Mouse (Mus musculus) myocyte (in vitro differentiated cells): Measurements from ENCODE around the gene Zfp747. TPM values are rescaled to one million over a fixed set of nuclear protein-coding genes. Genes with fewer than 3 reads are reported as not detected.
A peak's percentile ranks its signal among the peaks of the same experiment; 100 is the strongest.
"Not testable (repeated sequence)": the region's sequence is repeated elsewhere in the genome, so short reads cannot be mapped to it uniquely, and the experiment has no call there.

Source experiments
- H3K27me3 ChIP-seq: one replicate; pipeline ENCODE4 v1.6.1; 2011; ENCODE audit not compliant: control insufficient read depth, insufficient read depth, insufficient read length
- H3K36me3 ChIP-seq: one replicate; pipeline ENCODE4 v1.6.1; 2011; ENCODE audit not compliant: control insufficient read depth, insufficient read depth
- H3K4me2 ChIP-seq: one replicate; pipeline ENCODE4 v1.6.1; 2011; ENCODE audit warnings: low read depth, control low read depth
- H3K4me3 ChIP-seq: one replicate; pipeline ENCODE4 v1.5.1; 2011; ENCODE audit warnings: mild to moderate bottlenecking, control low read depth, moderate library complexity
- H3K79me2 ChIP-seq: one replicate; pipeline ENCODE4 v1.6.1; 2011; ENCODE audit not compliant: control insufficient read depth, insufficient read depth
- H3ac ChIP-seq: one replicate; pipeline ENCODE4 v1.6.1; 2011; ENCODE audit not compliant: control insufficient read depth, insufficient read length
- CEBPB ChIP-seq: IDR thresholded peaks from 2 replicates; pipeline ENCODE4 v1.6.1; 2011; ENCODE audit warnings: mild to moderate bottlenecking, moderate library complexity; ENCODE audit not compliant: poor library complexity, insufficient read depth, severe bottlenecking
- E2F4 ChIP-seq: IDR thresholded peaks from one replicate; pipeline ENCODE4 v1.6.1; 2011; ENCODE audit warnings: mild to moderate bottlenecking, control low read depth, moderate library complexity; ENCODE audit not compliant: insufficient read depth
- MAX ChIP-seq: IDR thresholded peaks from one replicate; pipeline ENCODE4 v1.6.1; 2011; ENCODE audit warnings: low read depth, mild to moderate bottlenecking, control low read depth
- MYOD1 ChIP-seq, 3 experiments: IDR thresholded peaks; one replicate each; pipeline ENCODE4 v1.6.1; 2011; ENCODE audit warnings: control low read depth in 2 of 3, low read depth in 2 of 3, mild to moderate bottlenecking in 2 of 3, moderate library complexity in 1 of 3; ENCODE audit not compliant: insufficient read length in 2 of 3, control insufficient read depth in 1 of 3
- MYOG ChIP-seq, 3 experiments: IDR thresholded peaks; one replicate each; pipeline ENCODE4 v1.6.1; 2011; ENCODE audit warnings: control low read depth in 2 of 3, low read depth in 2 of 3, mild to moderate bottlenecking in 2 of 3; ENCODE audit not compliant: insufficient read length in 2 of 3, control insufficient read depth in 1 of 3, insufficient read depth in 1 of 3
- POLR2A ChIP-seq: IDR thresholded peaks from one replicate; pipeline ENCODE4 v1.6.1; 2011; ENCODE audit warnings: low read depth, mild to moderate bottlenecking, control low read depth, moderate library complexity; ENCODE audit not compliant: insufficient read length
- POLR2AphosphoS2 ChIP-seq: IDR thresholded peaks from one replicate; pipeline ENCODE4 v1.6.1; 2011; ENCODE audit warnings: low read depth, control low read depth; ENCODE audit not compliant: insufficient read length
- REST ChIP-seq: IDR thresholded peaks from one replicate; pipeline ENCODE4 v1.6.1; 2011; ENCODE audit warnings: mild to moderate bottlenecking, control low read depth, moderate library complexity; ENCODE audit not compliant: insufficient read depth, insufficient read length
- SRF ChIP-seq: IDR thresholded peaks from one replicate; pipeline ENCODE4 v1.6.1; 2011; ENCODE audit warnings: low read depth; ENCODE audit not compliant: control insufficient read depth, insufficient read length
- TCF12 ChIP-seq: IDR thresholded peaks from one replicate; pipeline ENCODE4 v1.6.1; 2011; ENCODE audit warnings: mild to moderate bottlenecking, control low read depth; ENCODE audit not compliant: poor library complexity, insufficient read depth, severe bottlenecking
- TCF3 ChIP-seq: IDR thresholded peaks from one replicate; pipeline ENCODE4 v1.6.1; 2011; ENCODE audit warnings: low read depth, control low read depth; ENCODE audit not compliant: insufficient read length
- USF1 ChIP-seq: IDR thresholded peaks from one replicate; pipeline ENCODE4 v1.6.1; 2011; ENCODE audit warnings: low read depth, mild to moderate bottlenecking, control low read depth, moderate library complexity
- polyA plus RNA-seq: library from polyadenylated mRNA; unstranded; fragments of >200 nt; fragmentation: generic; extraction: Trizol; gene quantifications from one replicate; pipeline ENCODE4 v1.2.1, GENCODE M21; 2012; ENCODE audit warnings: missing spikeins

Zfp747 gene
- polyA plus RNA-seq, 1 experiment: 3.6 TPM

GRCm38 (mm10) chr7:127364166-127364565, 11.7 kb downstream of the Zfp747 start:
- Histone ChIP-seq H3ac (no peak overlapping the region), H3K4me2 (no peak overlapping the region), H3K79me2 (no peaks in the 10 kb centered on the region), H3K4me3 (no peak overlapping the region), H3K27me3 (peaks cover 9% of the 10 kb centered on the region), H3K36me3 (no peaks in the 10 kb centered on the region)
- no peak for TF ChIP-seq CEBPB
- no peak for TF ChIP-seq MAX
- TF ChIP-seq SRF: no peak
- TF ChIP-seq USF1: no peak
- no peak for TF ChIP-seq POLR2A
- no peak for TF ChIP-seq MYOD1 (IDR thresholded peaks at IDR 0.05; ENCODE audit: control insufficient read depth in 1 of 3, insufficient read length in 2 of 3, low read depth in 2 of 3)
- no peak for TF ChIP-seq POLR2AphosphoS2
- TF ChIP-seq MYOG (IDR thresholded peaks at IDR 0.05; ENCODE audit: control insufficient read depth in 1 of 3, insufficient read depth in 1 of 3, insufficient read length in 2 of 3, low read depth in 2 of 3): no peak
- TF ChIP-seq TCF3: no peak
- no peak for TF ChIP-seq TCF12
- TF ChIP-seq E2F4: no peak
- no peak for TF ChIP-seq REST

DNA sequence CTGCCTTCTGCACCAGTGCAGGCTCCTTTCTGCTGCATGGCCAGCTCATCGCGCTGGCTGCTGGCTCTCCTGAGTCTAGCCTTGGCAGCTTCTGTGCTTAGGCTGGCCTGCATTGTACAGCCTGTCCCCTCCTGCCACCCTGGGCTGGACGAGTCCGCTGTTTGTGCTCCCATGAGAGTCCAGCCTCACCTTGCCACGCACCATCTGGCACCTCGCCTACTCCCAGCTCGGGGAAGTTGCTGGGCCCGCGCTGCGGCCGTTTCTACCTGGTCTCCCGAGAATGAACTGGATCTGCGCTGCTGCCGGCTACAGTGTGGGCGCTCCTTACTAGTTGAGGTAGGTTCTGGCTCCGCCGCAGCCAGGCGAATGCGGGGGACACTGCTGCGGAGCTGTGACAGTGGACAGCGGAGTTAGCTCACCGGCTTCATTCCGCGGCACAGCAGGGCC, 12.4 kb downstream of the Zfp747 start:
- no peak overlapping the region for H3K4me2 ChIP-seq
- H3K36me3 ChIP-seq: no peaks in the 10 kb centered on the region
- no peak overlapping the region for H3ac ChIP-seq
- H3K4me3 ChIP-seq: no peak overlapping the region
- TF ChIP-seq MYOG (IDR thresholded peaks at IDR 0.05; ENCODE audit: control insufficient read depth in 1 of 3, insufficient read depth in 1 of 3, insufficient read length in 2 of 3, low read depth in 2 of 3) (no peak), REST (no peak), POLR2A (no peak), SRF (no peak), POLR2AphosphoS2 (no peak), E2F4 (no peak), MAX (no peak), TCF3 (no peak), TCF12 (no peak), USF1 (no peak), CEBPB (no peak), MYOD1 (IDR thresholded peaks at IDR 0.05; ENCODE audit: control insufficient read depth in 1 of 3, insufficient read length in 2 of 3, low read depth in 2 of 3) (no peak)
- no peaks in the 10 kb centered on the region for H3K79me2 ChIP-seq
- peaks cover 9% of the 10 kb centered on the region for H3K27me3 ChIP-seq

GRCm38 (mm10) chr7:127362418-127362817, 13.4 kb downstream of the Zfp747 start:
- H3ac ChIP-seq, H3K79me2 ChIP-seq, H3K36me3 ChIP-seq, H3K4me3 ChIP-seq: not testable (repeated sequence)
- Histone ChIP-seq H3K4me2 (peak overlapping the region; percentile 62), H3K27me3 (peaks cover 15% of the 10 kb centered on the region)

GRCm38 (mm10) chr7:127361449-127361848, 14.4 kb downstream of the Zfp747 start:
- Histone ChIP-seq H3K79me2 (no peaks in the 10 kb centered on the region), H3K4me3 (no peak overlapping the region), H3K4me2 (no peak overlapping the region), H3K27me3 (peaks cover 16% of the 10 kb centered on the region), H3ac (no peak overlapping the region), H3K36me3 (no peaks in the 10 kb centered on the region)
- TF ChIP-seq REST (no peak), POLR2AphosphoS2 (no peak), MAX (no peak), POLR2A (no peak), MYOG (IDR thresholded peaks at IDR 0.05; ENCODE audit: control insufficient read depth in 1 of 3, insufficient read depth in 1 of 3, insufficient read length in 2 of 3, low read depth in 2 of 3) (no peak), E2F4 (no peak), TCF12 (no peak), USF1 (no peak), MYOD1 (IDR thresholded peaks at IDR 0.05; ENCODE audit: control insufficient read depth in 1 of 3, insufficient read length in 2 of 3, low read depth in 2 of 3) (no peak)

DNA sequence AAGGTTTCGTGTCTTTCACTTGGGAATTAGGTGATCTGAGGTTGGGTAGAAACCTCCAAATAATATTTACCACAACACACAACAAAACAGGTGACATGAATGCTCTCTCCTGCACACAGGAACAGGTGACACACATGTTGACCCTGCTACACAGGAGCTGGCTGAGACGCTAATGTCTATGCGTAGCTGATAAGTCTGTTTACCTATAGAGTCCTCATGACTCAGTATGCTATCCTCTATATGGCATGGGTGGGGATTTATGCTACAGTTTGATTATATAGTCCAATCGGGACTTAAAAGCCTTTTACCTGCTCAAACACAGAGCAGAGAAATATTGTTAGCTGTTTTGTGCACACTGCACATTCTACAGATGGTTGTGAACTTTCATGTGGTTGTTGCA, 15.6 kb downstream of the Zfp747 start:
- Histone ChIP-seq H3K4me2 (no peak overlapping the region), H3K4me3 (no peak overlapping the region), H3K79me2 (no peaks in the 10 kb centered on the region), H3K27me3 (peaks cover 16% of the 10 kb centered on the region), H3K36me3 (no peaks in the 10 kb centered on the region), H3ac (no peak overlapping the region)
- TF ChIP-seq TCF3: no peak
- no peak for TF ChIP-seq TCF12
- no peak for TF ChIP-seq REST

DNA sequence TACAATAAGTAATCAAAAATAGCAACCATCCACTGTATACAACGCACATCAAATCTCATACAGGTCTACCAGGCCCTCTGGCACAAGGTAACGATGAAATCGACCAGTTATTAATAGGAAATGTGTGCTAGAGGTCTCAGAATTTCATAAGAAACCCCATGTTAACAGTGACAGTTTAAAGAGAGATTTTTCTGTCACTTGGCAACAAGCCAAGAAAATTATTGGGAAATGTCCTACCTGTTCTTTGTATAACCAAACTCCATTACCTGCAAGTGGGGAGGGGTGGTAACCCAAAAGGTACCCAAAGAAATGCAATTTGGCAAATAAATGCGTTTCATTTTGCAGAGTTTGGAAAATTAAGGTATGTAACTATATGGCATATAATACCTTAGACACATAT, 17.4 kb downstream of the Zfp747 start:
- H3ac ChIP-seq: no peak overlapping the region
- no peak overlapping the region for H3K4me2 ChIP-seq
- peaks cover 16% of the 10 kb centered on the region for H3K27me3 ChIP-seq
- no peak overlapping the region for H3K4me3 ChIP-seq
- TF ChIP-seq MAX (no peak), SRF (no peak), POLR2A (no peak), MYOG (IDR thresholded peaks at IDR 0.05; ENCODE audit: control insufficient read depth in 1 of 3, insufficient read depth in 1 of 3, insufficient read length in 2 of 3, low read depth in 2 of 3) (no peak)
- no peaks in the 10 kb centered on the region for H3K36me3 ChIP-seq
- no peaks in the 10 kb centered on the region for H3K79me2 ChIP-seq
